Mouse (Mus musculus) lung, postnatal 25 days (tissue): Measurements from ENCODE around the gene Fam189a1.

Source experiments
- DNase-seq: peaks from one replicate; pipeline ENCODE4 v3.0.0; 2022; ENCODE audit warnings: low spot score

The Fam189a1 gene

GRCm38 (mm10) chr7:64819683-64820082 is 336.7 kb downstream of the Fam189a1 start:
- no peak for DNase-seq

GRCm38 (mm10) chr7:64808876-64809275 is 347.5 kb downstream of the Fam189a1 start:
- DNase-seq: no peak

- no peak for DNase-seq
Observed at GRCm38 (mm10) chr7:64805100-64805499, 351.3 kb downstream of the Fam189a1 start.

- DNase-seq: no peak
Observed at GRCm38 (mm10) chr7:64795554-64795953, 360.8 kb downstream of the Fam189a1 start.

DNA sequence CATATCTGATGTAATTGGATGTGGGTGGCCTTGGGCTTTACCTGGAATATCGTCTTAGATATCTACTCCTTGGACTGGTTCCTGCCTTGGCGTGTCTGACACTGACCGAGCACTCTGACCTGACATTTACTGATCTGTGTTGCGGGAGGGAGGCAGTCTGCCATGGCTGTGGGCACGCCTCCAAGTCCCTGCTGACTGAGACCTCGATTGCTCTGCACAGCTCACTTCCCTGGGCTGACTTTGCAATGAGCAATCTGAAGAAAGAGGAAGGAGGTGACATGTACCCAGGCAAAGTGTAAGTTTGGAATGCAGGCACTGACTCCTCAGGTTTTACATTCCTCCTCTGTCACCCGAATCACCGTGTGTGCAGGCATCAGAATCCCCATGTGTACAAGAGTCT is 364.3 kb downstream of the Fam189a1 start:
- DNase-seq: no peak

GRCm38 (mm10) chr7:64791145-64791544 is 365.2 kb downstream of the Fam189a1 start:
- no peak for DNase-seq

DNA sequence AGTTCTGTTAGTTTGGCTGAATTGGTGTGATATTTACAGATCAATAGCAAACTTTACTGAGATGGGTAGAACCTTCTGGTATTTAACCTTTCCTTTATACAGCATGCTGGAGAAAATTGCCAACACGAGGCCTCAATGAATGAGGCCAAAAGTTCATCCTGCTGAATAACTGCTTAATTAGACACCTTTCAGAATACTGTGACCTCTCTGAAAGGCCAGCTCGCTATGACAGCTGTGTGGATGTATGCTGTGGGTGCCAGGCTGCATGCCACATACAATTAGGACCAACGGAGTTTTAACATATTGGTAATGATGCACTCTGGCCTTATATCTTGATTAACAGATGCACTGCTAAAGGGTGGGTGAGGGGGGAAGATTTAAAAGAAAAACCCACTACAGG is 371.3 kb downstream of the Fam189a1 start:
- no peak for DNase-seq

DNA sequence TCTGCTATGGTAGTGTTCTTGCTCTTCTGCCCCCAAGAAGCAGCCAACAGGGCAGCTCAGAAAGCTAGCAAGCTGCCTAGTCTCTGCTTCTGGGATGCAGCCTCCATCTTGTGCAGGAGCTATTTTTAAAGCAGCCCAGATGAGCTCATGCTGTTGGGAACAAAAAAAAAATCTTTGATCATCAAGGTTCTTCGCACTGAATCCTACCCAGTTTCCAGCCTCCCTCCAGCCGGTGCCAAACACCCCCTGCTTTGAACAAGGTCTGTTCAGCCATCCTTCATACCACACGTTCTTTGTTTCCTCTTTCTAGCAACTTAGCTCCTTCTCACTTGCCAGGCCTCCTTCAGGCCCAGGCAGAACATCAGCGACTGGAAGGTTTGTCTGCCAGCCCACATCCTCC is 376.9 kb downstream of the Fam189a1 start:
- no peak for DNase-seq

DNA sequence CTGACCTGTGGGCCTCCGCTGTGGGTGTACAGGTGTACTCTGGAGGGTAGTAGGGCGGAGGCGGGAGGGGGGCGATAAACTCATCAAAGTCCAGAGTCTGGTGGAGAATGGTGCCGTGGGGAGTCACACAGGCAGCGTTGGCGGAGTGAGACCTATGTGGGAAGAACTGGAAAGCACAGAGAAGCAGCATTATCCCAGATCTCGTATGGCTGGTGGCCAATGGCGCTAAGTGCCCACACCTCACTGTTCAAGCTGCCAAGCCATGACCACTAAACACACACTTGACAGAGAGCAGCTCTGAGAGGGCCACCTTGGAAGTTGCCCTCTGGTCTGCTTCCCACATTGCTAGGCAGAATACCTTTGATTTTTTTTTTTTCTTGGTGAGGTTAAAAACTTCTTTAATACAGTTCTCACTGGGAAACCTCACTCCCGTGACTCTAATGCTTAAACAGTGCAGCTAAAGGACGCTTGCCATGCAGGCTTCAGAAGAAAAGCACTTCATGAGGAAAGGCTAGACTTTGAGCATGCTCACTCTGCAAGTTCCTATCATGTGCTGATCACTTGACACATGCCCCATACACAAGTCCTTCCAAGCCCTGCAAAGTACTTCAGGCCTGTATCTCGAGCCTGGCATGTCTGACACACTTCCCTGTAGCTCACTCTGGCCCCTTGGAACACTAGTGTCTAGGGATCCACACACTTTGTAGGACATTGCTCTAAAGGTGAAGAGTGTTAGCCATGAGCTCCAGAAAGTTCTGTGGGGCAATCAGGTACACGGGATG is 379.5 kb downstream of the Fam189a1 start:
- peak; percentile 54 for DNase-seq

DNA sequence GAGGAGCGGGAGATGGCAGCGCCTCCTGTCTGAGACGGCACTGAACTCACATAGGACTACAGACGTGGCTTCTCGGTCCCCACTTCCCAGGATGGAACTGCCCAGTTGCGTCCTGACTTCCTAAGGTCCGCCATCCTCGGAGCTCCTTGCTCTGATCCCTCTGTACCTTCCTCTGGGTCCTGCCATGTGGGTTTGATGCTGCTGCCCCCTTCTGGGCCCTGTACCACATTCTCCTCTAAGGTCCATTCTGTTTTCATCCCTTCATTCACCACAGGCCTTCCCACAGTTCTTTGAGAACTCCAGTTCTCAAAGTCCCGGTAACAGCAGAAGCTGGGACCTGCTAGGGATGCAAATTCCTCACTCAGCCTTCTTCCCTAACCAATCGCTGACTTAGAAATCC is 382.9 kb downstream of the Fam189a1 start:
- no peak for DNase-seq

DNA sequence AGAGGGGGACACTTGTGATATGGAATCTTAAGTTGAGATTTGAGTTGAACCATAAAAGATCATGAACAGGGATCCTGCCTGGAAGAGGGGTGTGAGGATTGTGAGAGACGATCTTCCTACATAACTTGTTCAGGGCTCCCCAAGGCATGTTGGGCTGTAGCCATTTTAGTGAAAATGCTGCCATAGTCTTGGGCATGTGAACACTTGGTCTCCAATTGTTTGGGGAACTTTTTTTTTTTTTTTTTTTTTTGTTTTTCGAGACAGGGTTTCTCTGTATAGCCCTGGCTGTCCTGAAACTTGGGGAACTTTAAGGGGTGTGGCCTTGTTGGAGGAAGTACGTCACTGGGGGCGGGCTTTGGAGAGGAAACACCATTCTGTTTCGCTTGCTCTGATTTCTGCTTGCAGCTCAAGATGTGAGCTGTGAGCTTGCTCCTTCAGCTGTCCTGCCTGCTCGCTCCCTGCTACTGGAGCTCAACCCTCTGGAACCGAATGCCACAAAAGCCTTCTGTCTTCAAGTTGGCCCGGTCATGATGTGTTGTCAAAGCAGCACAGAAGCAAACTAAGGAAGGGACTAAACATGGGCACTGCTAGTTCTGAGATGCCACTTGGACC is 385.5 kb downstream of the Fam189a1 start:
- DNase-seq: no peak

DNA sequence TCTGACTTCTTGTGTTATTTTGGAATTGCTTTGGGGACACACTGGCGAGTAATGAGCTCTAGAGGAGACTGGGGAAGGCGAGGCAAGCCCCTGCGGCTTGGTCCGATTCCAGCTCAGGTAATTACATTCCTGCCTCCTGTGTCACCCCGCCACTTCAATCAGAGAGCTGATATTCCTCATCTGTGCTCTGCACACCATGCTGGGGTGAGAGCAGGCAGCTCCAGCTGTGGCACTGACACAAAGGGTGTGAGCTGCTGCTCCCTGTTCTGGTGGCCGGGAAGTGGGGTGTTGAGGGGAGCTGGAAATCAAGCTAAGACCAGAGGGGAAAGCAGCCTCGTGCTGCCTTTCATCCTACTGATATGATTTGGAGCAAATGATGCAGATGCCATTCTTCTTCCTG is 386.6 kb downstream of the Fam189a1 start:
- no peak for DNase-seq

DNA sequence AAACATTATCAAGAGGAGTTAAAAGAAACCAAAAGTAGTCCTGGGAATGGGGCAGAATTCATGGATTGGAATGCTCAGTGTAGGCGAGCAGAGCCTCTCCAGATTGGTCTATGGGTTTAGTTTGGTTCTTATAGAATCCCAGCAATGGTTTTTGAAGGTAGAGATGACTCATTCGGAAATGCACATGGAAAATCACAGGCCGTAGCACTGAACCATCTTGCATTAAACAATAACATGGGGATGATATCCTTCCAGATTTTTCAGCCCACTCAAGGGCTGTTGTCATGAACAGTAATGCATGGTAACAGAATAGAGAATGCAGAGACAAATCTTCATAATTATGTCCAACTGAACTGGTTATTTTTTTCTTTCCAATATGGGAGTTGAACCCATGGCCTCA is 390.8 kb downstream of the Fam189a1 start:
- no peak for DNase-seq

- no peak for DNase-seq
Observed at GRCm38 (mm10) chr7:64755141-64755540, 401.2 kb downstream of the Fam189a1 start.

DNA sequence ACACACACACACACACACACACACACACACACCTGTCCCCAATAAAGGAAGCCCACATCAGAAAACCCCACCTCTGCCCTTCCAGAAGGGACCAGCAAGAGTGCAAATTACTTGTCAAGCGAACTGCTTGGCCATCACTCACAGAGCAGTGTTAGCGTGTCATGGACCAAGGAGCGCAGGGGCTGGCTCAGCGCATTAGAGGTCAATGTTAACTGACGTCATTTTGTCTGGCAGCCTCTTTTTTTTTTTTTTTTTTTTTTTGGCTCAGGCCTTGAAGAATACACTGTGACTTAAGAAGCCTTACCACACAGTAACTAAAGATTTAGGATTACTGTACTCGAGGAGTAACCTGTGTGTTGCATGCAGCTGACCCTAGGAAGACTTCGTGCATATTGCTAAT is 402.2 kb downstream of the Fam189a1 start:
- DNase-seq: no peak

DNA sequence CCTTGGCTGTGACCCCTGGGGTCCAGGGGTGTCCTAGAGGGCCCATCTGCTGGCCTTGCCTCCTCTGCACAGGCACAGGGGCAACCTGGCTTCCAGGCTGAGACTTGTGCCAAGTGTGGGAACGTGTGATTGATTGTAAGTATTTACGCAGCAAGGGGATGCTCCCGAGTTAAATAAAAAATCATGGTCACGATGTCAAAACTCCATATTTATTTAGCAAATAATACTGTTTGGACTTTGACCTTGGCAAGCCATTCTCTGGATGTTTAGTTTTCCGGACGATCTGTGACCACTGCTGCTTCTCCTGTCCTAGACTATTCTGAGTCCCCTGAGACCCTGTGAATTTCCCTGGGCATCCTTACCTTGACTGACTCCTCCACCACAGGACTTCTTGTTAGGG is 402.7 kb downstream of the Fam189a1 start:
- DNase-seq: no peak

- DNase-seq: no peak
Observed at GRCm38 (mm10) chr7:64752133-64752532, 404.2 kb downstream of the Fam189a1 start.

GRCm38 (mm10) chr7:64751465-64751864 is 404.9 kb downstream of the Fam189a1 start:
- peak; percentile 21 for DNase-seq

DNA sequence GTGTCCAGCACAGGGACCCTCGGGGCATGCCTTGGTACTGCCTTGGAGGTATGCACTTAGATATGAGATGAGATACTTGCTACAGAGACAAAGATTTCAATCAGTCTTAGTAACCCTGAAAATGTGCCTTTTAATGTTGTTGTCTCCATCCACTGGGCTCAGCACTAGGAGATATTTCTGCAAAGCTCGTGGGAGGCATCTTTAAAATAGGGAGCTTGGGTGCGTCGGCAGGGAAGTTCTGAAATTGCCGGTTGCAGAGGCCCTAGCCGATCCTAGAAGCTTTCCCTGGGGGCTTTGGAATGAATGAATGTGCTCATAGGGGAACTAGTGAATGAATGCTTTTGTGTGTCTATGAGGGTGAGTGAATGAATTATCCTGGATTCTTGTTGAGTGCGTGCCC is 412.8 kb downstream of the Fam189a1 start:
- no peak for DNase-seq

DNA sequence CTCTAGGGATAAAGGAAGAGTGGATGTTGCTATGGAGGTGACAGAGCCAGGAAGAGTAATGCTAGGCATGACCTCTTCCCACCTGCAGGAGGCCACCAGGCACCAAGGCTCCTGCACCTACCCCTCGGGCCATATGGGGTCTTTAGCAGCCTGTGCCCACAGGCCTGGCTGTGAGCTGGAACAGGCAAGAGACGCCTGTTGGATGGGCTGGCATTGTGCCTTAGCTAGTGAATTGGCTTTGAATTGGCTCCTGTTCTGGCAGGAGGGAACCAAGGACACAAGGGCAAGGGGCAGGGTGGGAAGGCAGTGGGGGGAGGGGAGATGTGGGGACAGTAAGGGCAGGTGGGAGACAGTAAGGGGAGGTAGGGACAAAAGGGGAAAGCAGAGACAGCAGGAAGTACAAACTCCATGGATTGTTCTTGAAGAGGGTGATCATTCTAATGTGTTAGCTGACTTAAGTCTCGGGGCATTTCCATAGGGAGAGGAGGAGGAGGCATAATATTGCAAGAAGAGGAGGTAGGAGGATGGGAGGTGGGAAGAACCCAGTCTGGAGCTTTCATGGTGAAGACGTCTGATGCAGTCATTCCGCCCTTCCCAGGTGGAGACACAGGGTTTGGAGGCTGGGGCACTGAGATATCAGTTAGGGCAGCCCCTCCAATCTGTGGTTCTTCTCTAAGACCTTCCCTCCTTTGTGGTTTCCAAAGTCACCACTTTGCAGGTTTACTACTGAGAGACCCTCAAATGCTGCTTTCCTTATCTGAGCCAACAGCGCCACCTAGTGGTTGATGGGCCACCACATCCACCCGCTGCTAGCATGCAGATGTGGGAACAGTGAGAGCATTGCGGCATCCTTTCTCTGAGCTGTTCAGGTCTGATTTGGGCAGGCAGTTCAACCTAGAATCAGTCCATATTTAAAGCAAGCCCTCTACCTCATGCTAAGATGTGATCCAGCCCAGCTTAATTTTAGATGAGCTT is 414.8 kb downstream of the Fam189a1 start:
- peak; percentile 39 for DNase-seq

- DNase-seq: no peak
Observed at GRCm38 (mm10) chr7:64739131-64739530, 417.2 kb downstream of the Fam189a1 start.

- DNase-seq: no peak
Observed at GRCm38 (mm10) chr7:64729785-64730184, 426.6 kb downstream of the Fam189a1 start.

- peak; percentile 7 for DNase-seq
Observed at GRCm38 (mm10) chr7:64728816-64729215, 427.6 kb downstream of the Fam189a1 start.
